Mouse (Mus musculus): ENCODE results near the gene Hic1. TPM values are rescaled to one million over a fixed set of nuclear protein-coding genes. Genes with fewer than 3 reads are reported as not detected.

Hic1 gene
- polyA plus RNA-seq, 1 experiment from 2014 or later = 0.17 TPM

GRCm38 (mm10) chr11:75163379-75163778 lies 5.9 kb downstream of the Hic1 start:
- CTCF ChIA-PET = no interaction called here
- ATAC-seq (no peak), DNase-seq (ENCODE audit: low read depth, low spot score) (no peak)
- in situ Hi-C loops (cut with MboI; ENCODE audit: low pct_unique_long_range_greater_than_20kb) = no loop called here
- no peaks in the 10 kb centered on the region for H3K27me3 ChIP-seq
- POLR2A ChIA-PET = interaction anchor here (0.8 kb wide), 1 partner anchor 179 kb away, joined by 3 read pairs; no protein-coding TSS in a partner anchor
- TF ChIP-seq CTCF (IDR thresholded peaks at IDR 0.05) = no peak

- DNase-seq (ENCODE audit: low read depth, low spot score) = no peak
- ChIA-PET POLR2A (interaction anchor here (0.8 kb wide), 1 partner anchor 179 kb away, joined by 3 read pairs; no protein-coding TSS in a partner anchor), CTCF (no interaction called here)
- no peak for ATAC-seq
- in situ Hi-C loops (cut with MboI; ENCODE audit: low pct_unique_long_range_greater_than_20kb) = no loop called here
- TF ChIP-seq CTCF (IDR thresholded peaks at IDR 0.05) = no peak
- H3K27me3 ChIP-seq = no peaks in the 10 kb centered on the region
Measured at GRCm38 (mm10) chr11:75162591-75163080, 6.7 kb downstream of the Hic1 start.

GRCm38 (mm10) chr11:75161417-75162008 lies 7.8 kb downstream of the Hic1 start:
- ChIA-PET POLR2A (no interaction called here), CTCF (no interaction called here)
- DNase-seq (ENCODE audit: low read depth, low spot score) (no peak), ATAC-seq (no peak)
- H3K27me3 ChIP-seq = no peaks in the 10 kb centered on the region
- in situ Hi-C loops (cut with MboI; ENCODE audit: low pct_unique_long_range_greater_than_20kb) = no loop called here
- no peak for TF ChIP-seq CTCF (IDR thresholded peaks at IDR 0.05)

GRCm38 (mm10) chr11:75160954-75161353 lies 8.4 kb downstream of the Hic1 start:
- POLR2A ChIA-PET = no interaction called here
- ATAC-seq = no peak
- H3K27me3 ChIP-seq = no peaks in the 10 kb centered on the region
- CTCF ChIA-PET = interaction anchor here (0.9 to 2.1 kb wide), 3 partner anchors 9 to 180 kb away, joined by 3 to 16 read pairs (median 3); no protein-coding TSS in a partner anchor
- in situ Hi-C loops (cut with MboI; ENCODE audit: low pct_unique_long_range_greater_than_20kb) = no loop called here
- TF ChIP-seq CTCF (IDR thresholded peaks at IDR 0.05) = no peak
- DNase-seq (ENCODE audit: low read depth, low spot score) = no peak

- no peaks in the 10 kb centered on the region for H3K27me3 ChIP-seq
- no peak for TF ChIP-seq CTCF (IDR thresholded peaks at IDR 0.05)
- in situ Hi-C loops (cut with MboI; ENCODE audit: low pct_unique_long_range_greater_than_20kb) = loop anchor here (5.0 kb wide), 1 partner anchor 177 kb away; no protein-coding TSS in a partner anchor
- CTCF ChIA-PET = interaction anchor here (0.9 to 2.1 kb wide), 5 partner anchors 9 to 178 kb away, joined by 3 to 16 read pairs (median 4); no protein-coding TSS in a partner anchor
- POLR2A ChIA-PET = interaction anchor here (1.0 kb wide), 1 partner anchor 13 kb away, joined by 3 read pairs; no protein-coding TSS in a partner anchor
- no peak for DNase-seq (ENCODE audit: low read depth, low spot score)
- no peak for ATAC-seq
Measured at GRCm38 (mm10) chr11:75159564-75159963, 9.8 kb downstream of the Hic1 start.

- ChIA-PET CTCF (interaction anchor here (1.8 kb wide), 1 partner anchor 16 kb away, joined by 6 read pairs; no protein-coding TSS in a partner anchor), POLR2A (no interaction called here)
- in situ Hi-C loops (cut with MboI; ENCODE audit: low pct_unique_long_range_greater_than_20kb) = loop anchor here (5.0 kb wide), 1 partner anchor 176 kb away; no protein-coding TSS in a partner anchor
- no peaks in the 10 kb centered on the region for H3K27me3 ChIP-seq
- TF ChIP-seq CTCF (IDR thresholded peaks at IDR 0.05) = no peak
- no peak for ATAC-seq
- DNase-seq (ENCODE audit: low read depth, low spot score) = no peak
Measured at GRCm38 (mm10) chr11:75158432-75158831, 10.9 kb downstream of the Hic1 start.

- no peak for ATAC-seq
- in situ Hi-C loops (cut with MboI; ENCODE audit: low pct_unique_long_range_greater_than_20kb) = loop anchor here (5.0 kb wide), 1 partner anchor 176 kb away; no protein-coding TSS in a partner anchor
- ChIA-PET POLR2A (no interaction called here), CTCF (interaction anchor here (0.7 to 1.4 kb wide), 2 partner anchors 12 to 177 kb away, joined by 3 read pairs; no protein-coding TSS in a partner anchor)
- no peak for DNase-seq (ENCODE audit: low read depth, low spot score)
- TF ChIP-seq CTCF (IDR thresholded peaks at IDR 0.05) = no peak
- H3K27me3 ChIP-seq = no peaks in the 10 kb centered on the region
Measured at GRCm38 (mm10) chr11:75157901-75158300, 11.4 kb downstream of the Hic1 start.

GRCm38 (mm10) chr11:75157037-75157436 lies 12.3 kb downstream of the Hic1 start:
- DNase-seq (ENCODE audit: low read depth, low spot score) (no peak), ATAC-seq (no peak)
- POLR2A ChIA-PET = no interaction called here
- CTCF ChIA-PET = interaction anchor here (1.2 to 1.4 kb wide), 2 partner anchors 13 to 176 kb away, joined by 3 read pairs; no protein-coding TSS in a partner anchor
- no peak for TF ChIP-seq CTCF (IDR thresholded peaks at IDR 0.05)
- in situ Hi-C loops (cut with MboI; ENCODE audit: low pct_unique_long_range_greater_than_20kb) = loop anchor here (5.0 kb wide), 1 partner anchor 175 kb away; no protein-coding TSS in a partner anchor
- no peaks in the 10 kb centered on the region for H3K27me3 ChIP-seq

- DNase-seq (ENCODE audit: low read depth, low spot score) (no peak), ATAC-seq (no peak)
Measured at GRCm38 (mm10) chr11:75156416-75156815, 12.9 kb downstream of the Hic1 start.

GRCm38 (mm10) chr11:75155985-75156384 lies 13.3 kb downstream of the Hic1 start:
- ChIA-PET POLR2A (no interaction called here), CTCF (interaction anchor here (1.2 kb wide), 1 partner anchor 175 kb away, joined by 3 read pairs; no protein-coding TSS in a partner anchor)
- no peak for TF ChIP-seq CTCF (IDR thresholded peaks at IDR 0.05)
- DNase-seq (ENCODE audit: low read depth, low spot score) (no peak), ATAC-seq (no peak)
- no peaks in the 10 kb centered on the region for H3K27me3 ChIP-seq
- in situ Hi-C loops (cut with MboI; ENCODE audit: low pct_unique_long_range_greater_than_20kb) = loop anchor here (5.0 kb wide), 1 partner anchor 174 kb away; no protein-coding TSS in a partner anchor

More at GRCm38 (mm10) chr11:75156416-75156815, 12.9 kb downstream of the Hic1 start:
- in situ Hi-C loops (cut with MboI; ENCODE audit: low pct_unique_long_range_greater_than_20kb) = loop anchor here (5.0 kb wide), 1 partner anchor 174 kb away; no protein-coding TSS in a partner anchor
- CTCF ChIA-PET = interaction anchor here (1.2 kb wide), 1 partner anchor 175 kb away, joined by 3 read pairs; no protein-coding TSS in a partner anchor
- no peak for TF ChIP-seq CTCF (IDR thresholded peaks at IDR 0.05)
- no peaks in the 10 kb centered on the region for H3K27me3 ChIP-seq
- POLR2A ChIA-PET = no interaction called here

GRCm38 (mm10) chr11:75154053-75154585 lies 15.2 kb downstream of the Hic1 start:
- H3K27me3 ChIP-seq = no peaks in the 10 kb centered on the region
- ChIA-PET POLR2A (no interaction called here), CTCF (no interaction called here)
- no peak for ATAC-seq
- no peak for TF ChIP-seq CTCF (IDR thresholded peaks at IDR 0.05)
- no peak for DNase-seq (ENCODE audit: low read depth, low spot score)
- in situ Hi-C loops (cut with MboI; ENCODE audit: low pct_unique_long_range_greater_than_20kb) = no loop called here
